Mouse (Mus musculus) liver, embryonic 14.5 days (tissue): ENCODE measurements at regions not wholly inside any gene's neighbourhood (a gene's known extent, or its start where the extent isn't known, plus 50 kb on each side); places are given as distances from the start of the nearest gene placed in this dataset.

Experiments
- CTCF ChIP-seq: IDR thresholded peaks from 2 replicates; pipeline ENCODE4 v1.5.1; 2016; ENCODE audit warnings: antibody characterized with exemption, low read depth, control low read depth
- EP300 ChIP-seq: IDR thresholded peaks from 2 replicates; pipeline ENCODE4 v1.6.1; 2016; ENCODE audit warnings: antibody characterized with exemption, low read depth

DNA sequence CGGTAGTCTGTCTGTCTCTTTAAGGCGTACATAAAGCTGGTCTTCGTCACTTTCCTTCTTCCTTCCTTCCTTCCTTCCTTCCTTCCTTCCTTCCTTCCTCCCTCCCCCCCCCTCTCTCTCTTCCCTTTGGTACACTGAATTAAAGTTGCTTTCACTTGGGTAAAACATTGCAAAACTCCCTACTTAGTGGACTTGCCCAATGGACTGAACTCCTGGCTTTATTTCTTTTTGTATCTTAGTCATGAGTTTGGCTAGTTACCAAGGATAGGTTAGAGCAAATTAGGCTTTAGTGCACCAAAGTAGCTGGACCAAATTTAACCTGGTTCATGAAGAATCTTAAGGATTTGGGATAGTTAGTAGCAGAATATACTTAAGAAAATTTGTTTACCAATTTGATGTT is 431.9 kb upstream of the Slc35b3 start:
- TF ChIP-seq CTCF, result no peak
- no peak for TF ChIP-seq EP300
